Mouse (Mus musculus) retina, embryonic 14.5 days (tissue): ENCODE data around the gene Stub1.

ENCODE experiments used
- DNase-seq: peaks from one replicate; pipeline ENCODE4 v3.0.0-alpha.2; 2015; ENCODE audit warnings: low spot score

Stub1 gene

GRCm38 (mm10) chr17:25786781-25787504 lies 46.3 kb downstream of the Stub1 start:
- DNase-seq, result no peak

DNA sequence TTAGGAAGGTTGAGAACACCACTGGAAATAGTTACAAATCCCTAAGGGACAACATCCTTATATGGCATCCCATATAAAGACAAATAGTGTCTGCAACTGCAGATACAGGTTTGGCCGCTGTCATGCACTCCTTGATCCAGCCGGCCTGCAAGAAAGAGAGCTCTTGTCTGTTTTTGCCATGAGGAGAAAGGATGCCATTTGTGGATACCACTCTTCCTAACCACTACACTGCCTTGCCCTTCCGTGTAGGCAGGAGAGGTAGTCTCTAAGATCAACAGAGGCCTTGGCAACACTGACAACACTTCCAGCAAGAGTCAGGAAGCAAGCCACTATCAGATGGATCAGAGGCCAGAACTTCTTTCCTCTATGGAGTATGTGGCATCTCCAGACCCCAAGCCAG lies 46.9 kb downstream of the Stub1 start, which contains the start of gene Ccdc78:
TSS of gene Ccdc78 (plus strand) at position 301 of the 400 bp plus-strand sequence.
- no peak for DNase-seq

DNA sequence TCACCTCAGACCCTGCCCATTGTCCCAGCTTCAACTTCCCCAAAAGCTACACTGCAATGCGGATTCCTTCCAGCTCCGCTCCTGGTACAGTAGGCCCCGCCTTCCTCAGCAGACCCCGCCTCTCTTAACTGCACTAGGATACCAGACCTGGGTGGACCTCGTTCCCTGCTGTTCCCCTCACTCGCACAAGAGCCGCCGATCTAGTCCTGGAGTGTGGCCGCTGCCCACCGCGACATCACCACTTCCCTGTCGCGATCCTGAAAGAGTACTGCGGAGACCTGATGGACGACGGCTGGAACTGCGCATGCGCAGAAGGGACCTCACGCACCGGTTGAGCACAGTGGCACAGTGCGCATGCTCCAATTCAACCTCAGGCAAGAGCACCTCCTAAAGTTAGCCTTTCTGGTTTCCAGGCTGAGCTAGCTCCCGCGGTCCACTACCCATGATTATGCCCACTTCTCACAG lies 47.9 kb downstream of the Stub1 start, which contains the start of gene Haghl:
TSS of gene Haghl (minus strand) at position 393 of the 465 bp plus-strand sequence.
- peak; percentile 99 for DNase-seq

- DNase-seq, result no peak
These were observed 49.2 kb downstream of the Stub1 start for GRCm38 (mm10) chr17:25783861-25784574.

DNA sequence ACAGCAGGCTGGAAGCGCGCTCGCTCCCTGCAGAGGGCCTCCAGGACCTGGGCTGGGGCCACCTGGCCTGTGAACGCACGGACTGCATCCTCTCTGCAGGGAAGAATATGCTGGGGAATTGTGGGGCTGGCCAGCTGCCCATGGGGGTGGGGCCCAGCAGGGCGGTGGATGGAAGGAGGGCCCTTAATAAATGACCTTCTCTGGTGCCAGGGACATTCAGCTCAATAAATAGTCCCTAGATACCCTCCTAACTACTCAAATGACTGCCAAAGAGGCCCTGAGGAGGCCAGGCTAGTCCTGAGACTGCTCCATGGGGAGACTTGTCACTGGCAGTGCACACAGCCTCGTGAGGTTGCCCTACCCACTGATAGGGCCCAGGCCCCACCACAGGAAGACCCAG lies 50.1 kb downstream of the Stub1 start:
- DNase-seq, result no peak

GRCm38 (mm10) chr17:25781339-25781738 lies 51.9 kb downstream of the Stub1 start:
- DNase-seq, result no peak
